ENCODE assay signal across 8 mouse cellular contexts in genomic region chr8:119425533-119425932, GRCm38 (mm10). TPM values are rescaled to one million over a fixed set of nuclear protein-coding genes. Genes with fewer than 3 reads are reported as not detected.
DNase-seq lines count a peak whose midpoint lies in the region; ATAC-seq and TF ChIP-seq lines count a peak whose summit lies in the region.

No protein-coding gene starts in this region.

- DNase-seq in gastrocnemius, adult 2 months = peak; percentile 58
- no peak for DNase-seq in gastrocnemius, postnatal 10 days
- peak; percentile 53 for DNase-seq in lung, postnatal 14 days
- peak; percentile 70 for DNase-seq in thymus, postnatal 14 days
- no peak for DNase-seq in forebrain, embryonic 10.5 days (ENCODE audit: extremely low spot score, low spot score)
- no peak for DNase-seq in right cerebral cortex, adult 2 months (ENCODE audit: low spot score in 2 of 2)

- H3K4me1 ChIP-seq in embryonic facial prominence, embryonic 15.5 days = peaks cover 50% of the 10 kb centered on the region
- peaks cover 17% of the 10 kb centered on the region; the same call in 1 of the 2 replicates for H3K4me1 ChIP-seq in kidney, embryonic 14.5 days (ENCODE audit: control insufficient read depth, insufficient read depth, low read length)
- H3K4me1 ChIP-seq in forebrain, embryonic 10.5 days = peaks cover 29% of the 10 kb centered on the region

- intact Hi-C loops in gastrocnemius, adult 2 months (cut with DNase I) = no loop called here

- no peak for TF ChIP-seq CTCF in gastrocnemius, adult 2 months (IDR thresholded peaks at IDR 0.05)

- no peak overlapping the region for H3K9ac ChIP-seq in embryonic facial prominence, embryonic 15.5 days
- H3K9ac ChIP-seq in kidney, embryonic 14.5 days (ENCODE audit: low read depth, low read length) = no peak overlapping the region

- peak overlapping the region; percentile 3; the same call in 1 of the 2 replicates for H3K4me3 ChIP-seq in gastrocnemius, adult 2 months
- H3K4me3 ChIP-seq in embryonic facial prominence, embryonic 15.5 days (replicated peaks) = no peak overlapping the region
- H3K4me3 ChIP-seq in kidney, embryonic 14.5 days (ENCODE audit: low read length) = no peak overlapping the region
- no peak overlapping the region for H3K4me3 ChIP-seq in forebrain, embryonic 10.5 days

- no peaks in the 10 kb centered on the region for H3K9me3 ChIP-seq in embryonic facial prominence, embryonic 15.5 days (replicated peaks)
- no peaks in the 10 kb centered on the region for H3K9me3 ChIP-seq in kidney, embryonic 14.5 days (ENCODE audit: control insufficient read depth, low read length)
- H3K9me3 ChIP-seq in forebrain, embryonic 10.5 days = no peaks in the 10 kb centered on the region

- H3K4me2 ChIP-seq in embryonic facial prominence, embryonic 15.5 days (replicated peaks) = no peak overlapping the region
- no peak overlapping the region for H3K4me2 ChIP-seq in kidney, embryonic 14.5 days (replicated peaks; ENCODE audit: low read depth, low read length)

- no peak for ATAC-seq in embryonic facial prominence, embryonic 15.5 days (ENCODE audit: insufficient number of reproducible peaks, low FRiP score, low TSS enrichment, low read depth)
- ATAC-seq in kidney, embryonic 14.5 days (ENCODE audit: low FRiP score, low TSS enrichment) = no peak

- peak overlapping the region; percentile 84 for H3K27ac ChIP-seq in gastrocnemius, adult 2 months
- peak overlapping the region; percentile 39; the same call in 1 of the 2 replicates for H3K27ac ChIP-seq in embryonic facial prominence, embryonic 15.5 days (replicated peaks)
- peak overlapping the region; percentile 68; the same call in 1 of the 2 replicates for H3K27ac ChIP-seq in kidney, embryonic 14.5 days (ENCODE audit: low read depth, low read length)
- no peak overlapping the region for H3K27ac ChIP-seq in forebrain, embryonic 10.5 days

- no peaks in the 10 kb centered on the region for H3K27me3 ChIP-seq in embryonic facial prominence, embryonic 15.5 days
- no peaks in the 10 kb centered on the region for H3K27me3 ChIP-seq in kidney, embryonic 14.5 days (ENCODE audit: control insufficient read depth, insufficient read depth, low read length)
- H3K27me3 ChIP-seq in forebrain, embryonic 10.5 days (ENCODE audit: poor library complexity, severe bottlenecking) = no peaks in the 10 kb centered on the region

- WGBS in embryonic facial prominence, embryonic 15.5 days = 82% methylated on average over 10 of the region's 10 CpGs
- WGBS in kidney, embryonic 14.5 days = 82% methylated on average over 10 of the region's 10 CpGs
- 91% methylated on average over 10 of the region's 10 CpGs for WGBS in forebrain, embryonic 10.5 days

- H3K36me3 ChIP-seq in embryonic facial prominence, embryonic 15.5 days = no peaks in the 10 kb centered on the region
- H3K36me3 ChIP-seq in kidney, embryonic 14.5 days (ENCODE audit: control insufficient read depth, insufficient read depth, low read length) = no peaks in the 10 kb centered on the region
- no peaks in the 10 kb centered on the region for H3K36me3 ChIP-seq in forebrain, embryonic 10.5 days (replicated peaks)

RNA-seq across cellular contexts. Expression of gene Osgin1, which starts 8.4 kb away (rescaled TPM):
- 10 to 100 TPM in 1 of 2 experiments, 1 to 10 TPM in 1; 9.3 to 19.7 TPM for total RNA-seq in gastrocnemius, adult 2 months (2021)
- 1 to 10 TPM; 2.5 to 5.0 TPM for total RNA-seq in gastrocnemius, postnatal 10 days (2021)
- polyA plus RNA-seq in embryonic facial prominence, embryonic 15.5 days (2015; fragmentation: Nextera tagmentation; extraction: Ambion mirVana) = 2.1 and 3.0 TPM in 2 replicates
- polyA plus RNA-seq in kidney, embryonic 14.5 days (2014; fragmentation: Nextera tagmentation; extraction: Ambion mirVana) = 0.71 and 1.2 TPM in 2 replicates
- 0.48 and 0.73 TPM in 2 replicates for polyA plus RNA-seq in forebrain, embryonic 10.5 days (2016; fragmentation: Nextera tagmentation; extraction: Ambion mirVana)

RNA-seq across cellular contexts. Expression of gene Necab2, which starts 21.0 kb away (rescaled TPM):
- total RNA-seq in gastrocnemius, adult 2 months (2021) = not detected
- total RNA-seq in gastrocnemius, postnatal 10 days (2021) = under 1 TPM; 0.38 to 0.73 TPM
- polyA plus RNA-seq in embryonic facial prominence, embryonic 15.5 days (2015; fragmentation: Nextera tagmentation; extraction: Ambion mirVana) = 2.5 and 4.7 TPM in 2 replicates
- polyA plus RNA-seq in kidney, embryonic 14.5 days (2014; fragmentation: Nextera tagmentation; extraction: Ambion mirVana) = 4.6 and 5.0 TPM in 2 replicates
- 15.5 and 19.1 TPM in 2 replicates for polyA plus RNA-seq in forebrain, embryonic 10.5 days (2016; fragmentation: Nextera tagmentation; extraction: Ambion mirVana)

RNA-seq across cellular contexts. Expression of gene Mlycd, which starts 30.9 kb away (rescaled TPM):
- 100 to 1,000 TPM in 1 of 2 experiments, 10 to 100 TPM in 1; 78.9 to 103 TPM for total RNA-seq in gastrocnemius, adult 2 months (2021)
- 10 to 100 TPM; 66.8 to 67.5 TPM for total RNA-seq in gastrocnemius, postnatal 10 days (2021)
- 15.3 and 15.5 TPM in 2 replicates for polyA plus RNA-seq in embryonic facial prominence, embryonic 15.5 days (2015; fragmentation: Nextera tagmentation; extraction: Ambion mirVana)
- 10.8 and 12.1 TPM in 2 replicates for polyA plus RNA-seq in kidney, embryonic 14.5 days (2014; fragmentation: Nextera tagmentation; extraction: Ambion mirVana)
- 9.2 and 10.2 TPM in 2 replicates for polyA plus RNA-seq in forebrain, embryonic 10.5 days (2016; fragmentation: Nextera tagmentation; extraction: Ambion mirVana)

Comparison
In these comparisons a context has a peak if more than half of its experiments do, and no peak if none do; other contexts are left out.
1. DNase-seq: peak in gastrocnemius, adult 2 months (single experiment), lung, postnatal 14 days (single experiment) and thymus, postnatal 14 days (single experiment); none in gastrocnemius, postnatal 10 days (single experiment), forebrain, embryonic 10.5 days (single experiment) and right cerebral cortex, adult 2 months (0 of 2).